Mouse (Mus musculus) limb, embryonic 11.5 days (tissue): ENCODE measurements at regions not wholly inside any gene's neighbourhood (a gene's known extent, or its start where the extent isn't known, plus 50 kb on each side); places are given as distances from the start of the nearest gene placed in this dataset.
"Not testable (repeated sequence)": the region's sequence is repeated elsewhere in the genome, so short reads cannot be mapped to it uniquely, and the experiment has no call there.

ENCODE experiments used
- ATAC-seq: fragments of 200-750 bp; cut with Nextera tagmentation; 2 replicates; pipeline ENCODE4 v1.8.0; 2017; ENCODE audit warnings: low read depth; ENCODE audit not compliant: insufficient number of reproducible peaks, low FRiP score, low TSS enrichment
- DNase-seq: peaks from one replicate; pipeline ENCODE4 v3.0.0-alpha.2; 2015; ENCODE audit warnings: low spot score
- H3K27ac ChIP-seq: fragments of 300-500 bp; sonication (generic); replicated peaks from 2 replicates; pipeline ENCODE4 v1.5.1; 2014; ENCODE audit warnings: low read depth, mild to moderate bottlenecking, low read length
- H3K27me3 ChIP-seq: fragments of 300-500 bp; sonication (generic); 2 replicates; pipeline ENCODE4 v1.6.1; 2014; ENCODE audit warnings: mild to moderate bottlenecking, low read length, mixed read lengths; ENCODE audit not compliant: control insufficient read depth, insufficient read depth
- H3K36me3 ChIP-seq: fragments of 300-500 bp; sonication (generic); 2 replicates; pipeline ENCODE4 v1.6.1; 2014; ENCODE audit warnings: mild to moderate bottlenecking, low read length, moderate library complexity, mixed read lengths; ENCODE audit not compliant: control insufficient read depth, insufficient read depth
- H3K4me1 ChIP-seq: fragments of 300-500 bp; sonication (generic); 2 replicates; pipeline ENCODE4 v1.6.1; 2014; ENCODE audit warnings: low read length, mixed read lengths; ENCODE audit not compliant: control insufficient read depth, insufficient read depth
- H3K4me2 ChIP-seq: fragments of 300-500 bp; sonication (generic); 2 replicates; pipeline ENCODE4 v1.6.1; 2014; ENCODE audit warnings: low read depth, mild to moderate bottlenecking, moderate library complexity; ENCODE audit not compliant: severe bottlenecking
- H3K4me3 ChIP-seq: fragments of 300-500 bp; sonication (generic); 2 replicates; pipeline ENCODE4 v1.5.1; 2014; ENCODE audit warnings: low read depth, low read length
- H3K9ac ChIP-seq: fragments of 300-500 bp; sonication (generic); 2 replicates; pipeline ENCODE4 v1.6.1; 2014; ENCODE audit warnings: mild to moderate bottlenecking, low read length
- H3K9me3 ChIP-seq: fragments of 300-500 bp; sonication (generic); 2 replicates; pipeline ENCODE4 v1.6.1; 2016; ENCODE audit warnings: low read length; ENCODE audit not compliant: control insufficient read depth
- WGBS: fragments of 180-500 bp; shearing (Covaris S2); extraction: QIAGEN DNeasy Blood & Tissue Kit; methylation state at CpG from one replicate; pipeline ENCODE4 v1.1.7; 2014; 5-methylcytosine and 5-hydroxymethylcytosine counted together

DNA sequence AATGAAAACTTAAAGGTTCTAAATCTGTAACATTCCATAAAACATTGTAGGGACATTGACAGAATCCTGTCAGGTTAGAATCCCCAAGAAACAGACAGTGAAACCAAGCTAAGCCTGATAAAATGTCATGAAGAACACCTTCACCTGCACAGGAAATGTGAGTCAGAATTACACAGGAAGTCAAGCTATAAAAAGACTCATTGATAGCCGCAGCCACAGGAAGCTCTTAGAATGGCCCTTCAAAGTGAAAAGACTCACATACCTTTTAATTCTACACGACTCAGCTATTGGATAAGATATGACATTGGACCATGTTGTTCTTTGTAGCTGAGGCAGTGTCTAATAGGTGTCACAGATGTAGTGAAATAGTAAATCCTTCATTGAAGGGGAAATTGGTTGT lies 55.3 kb downstream of the Spin2c start:
- Histone ChIP-seq H3K4me3 (no peak overlapping the region), H3K36me3 (no peaks in the 10 kb centered on the region), H3K27me3 (no peaks in the 10 kb centered on the region), H3K4me2 (no peak overlapping the region), H3K27ac (no peak overlapping the region), H3K9ac (no peak overlapping the region), H3K4me1 (no peaks in the 10 kb centered on the region), H3K9me3 (no peaks in the 10 kb centered on the region)
- WGBS: 65% methylated on average over 2 of the region's 2 CpGs
- no peak for DNase-seq
- no peak for ATAC-seq

DNA sequence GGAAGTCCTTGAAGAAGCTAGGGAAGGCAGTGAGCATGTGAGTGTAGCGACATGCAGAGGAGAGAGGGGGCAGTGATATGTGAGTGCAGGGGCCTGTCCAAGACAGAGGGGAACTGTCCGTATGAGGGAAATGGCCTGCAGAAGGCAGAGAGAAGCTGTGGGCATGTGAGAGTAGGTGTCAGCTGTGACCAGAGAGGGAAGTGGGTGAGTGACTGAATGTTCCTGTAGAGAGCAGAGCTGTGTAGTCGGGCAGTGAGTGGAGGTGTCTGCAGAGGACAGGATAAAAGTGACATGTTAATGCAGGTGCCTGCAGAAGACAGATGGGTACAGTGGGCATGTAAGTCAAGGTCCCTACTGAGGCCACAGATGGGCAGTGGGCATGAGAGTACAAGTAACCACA lies 84.4 kb downstream of the Samt1 start:
- no peak for DNase-seq
- Histone ChIP-seq H3K4me1 (no peaks in the 10 kb centered on the region), H3K4me3 (no peak overlapping the region), H3K9ac (no peak overlapping the region), H3K27ac (no peak overlapping the region), H3K9me3 (no peaks in the 10 kb centered on the region), H3K36me3 (no peaks in the 10 kb centered on the region), H3K27me3 (no peaks in the 10 kb centered on the region), H3K4me2 (no peak overlapping the region)
- WGBS: 70% methylated on average over 3 of the region's 3 CpGs
- ATAC-seq: no peak

DNA sequence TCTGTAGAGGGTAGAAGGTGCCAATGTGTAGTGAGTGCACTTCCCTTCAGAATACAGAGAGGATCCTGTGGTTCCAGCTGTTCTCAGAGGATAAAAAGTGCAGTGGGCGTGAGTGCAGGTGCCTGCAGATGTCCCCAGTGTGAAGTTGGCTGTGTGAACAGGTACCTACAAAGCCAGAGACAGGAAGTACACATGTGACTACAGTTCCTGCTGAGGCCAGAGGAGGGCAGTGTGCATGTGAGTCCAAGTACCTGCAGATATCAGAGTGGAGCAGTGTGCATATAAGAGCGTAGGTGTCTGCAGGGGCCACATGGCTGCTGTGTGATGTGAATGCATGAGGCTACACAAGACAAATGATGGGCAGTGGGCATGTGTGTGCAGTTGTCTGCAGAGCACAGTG lies 79.9 kb downstream of the Samt1 start:
- H3K27ac ChIP-seq: no peak overlapping the region
- no peaks in the 10 kb centered on the region for H3K36me3 ChIP-seq
- no peak overlapping the region for H3K9ac ChIP-seq
- WGBS: 80% methylated on average over 2 of the region's 2 CpGs
- H3K27me3 ChIP-seq: no peaks in the 10 kb centered on the region
- ATAC-seq (no peak), DNase-seq (no peak)
- H3K4me1 ChIP-seq: no peaks in the 10 kb centered on the region
- H3K4me2 ChIP-seq: no peak overlapping the region
- no peak overlapping the region for H3K4me3 ChIP-seq
- H3K9me3 ChIP-seq: no peaks in the 10 kb centered on the region

DNA sequence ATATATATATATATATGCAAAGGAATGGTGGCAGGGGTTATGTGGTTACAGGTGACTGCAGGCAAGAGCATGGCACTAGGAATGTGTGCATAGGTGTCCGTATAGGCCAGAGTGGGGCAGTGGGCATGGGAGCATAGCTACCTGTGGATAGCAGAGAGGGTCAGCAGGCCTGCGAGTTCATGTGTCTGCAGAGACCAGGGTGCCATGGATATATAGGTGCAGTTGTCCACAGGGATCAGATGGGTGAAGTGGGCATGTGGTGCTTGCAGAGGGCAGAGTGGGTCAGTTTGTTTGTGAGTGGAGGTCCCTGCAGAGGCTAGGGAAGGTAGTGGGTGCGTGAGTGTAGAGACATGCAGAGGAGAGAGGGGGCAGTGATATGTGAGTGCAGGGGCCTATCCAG lies 76.3 kb downstream of the Samt1 start:
- Histone ChIP-seq H3K9ac (no peak overlapping the region), H3K27ac (no peak overlapping the region), H3K27me3 (no peaks in the 10 kb centered on the region), H3K9me3 (no peaks in the 10 kb centered on the region), H3K4me3 (no peak overlapping the region), H3K36me3 (no peaks in the 10 kb centered on the region), H3K4me2 (no peak overlapping the region), H3K4me1 (no peaks in the 10 kb centered on the region)
- WGBS: 77% methylated on average over 3 of the region's 3 CpGs
- ATAC-seq: no peak
- DNase-seq: no peak

DNA sequence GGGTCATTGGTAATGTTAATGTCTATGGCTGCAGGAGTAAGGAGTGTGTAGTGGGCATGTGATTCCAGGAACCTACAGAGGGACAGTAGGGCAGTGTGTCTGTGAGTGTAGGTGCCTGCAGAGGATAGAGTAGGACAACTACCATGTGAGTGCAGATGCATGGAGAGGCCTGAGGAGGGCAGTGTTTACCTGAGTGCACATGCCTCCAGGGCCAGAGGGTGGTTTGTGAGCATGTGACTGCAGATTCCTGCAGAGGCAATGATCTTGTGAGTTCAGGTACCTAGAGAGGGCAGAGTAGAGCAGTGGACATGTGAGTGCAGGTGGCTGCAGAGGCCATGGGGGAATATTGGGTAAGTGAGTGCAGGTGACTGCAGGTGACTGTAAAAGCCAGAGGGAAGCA lies 75.1 kb downstream of the Samt1 start:
- no peak overlapping the region for H3K4me3 ChIP-seq
- no peak overlapping the region for H3K9ac ChIP-seq
- H3K27me3 ChIP-seq: no peaks in the 10 kb centered on the region
- no peaks in the 10 kb centered on the region for H3K4me1 ChIP-seq
- no peaks in the 10 kb centered on the region for H3K9me3 ChIP-seq
- H3K36me3 ChIP-seq: no peaks in the 10 kb centered on the region
- H3K4me2 ChIP-seq: no peak overlapping the region
- H3K27ac ChIP-seq: no peak overlapping the region
- peak; percentile 9 for DNase-seq
- no peak for ATAC-seq

DNA sequence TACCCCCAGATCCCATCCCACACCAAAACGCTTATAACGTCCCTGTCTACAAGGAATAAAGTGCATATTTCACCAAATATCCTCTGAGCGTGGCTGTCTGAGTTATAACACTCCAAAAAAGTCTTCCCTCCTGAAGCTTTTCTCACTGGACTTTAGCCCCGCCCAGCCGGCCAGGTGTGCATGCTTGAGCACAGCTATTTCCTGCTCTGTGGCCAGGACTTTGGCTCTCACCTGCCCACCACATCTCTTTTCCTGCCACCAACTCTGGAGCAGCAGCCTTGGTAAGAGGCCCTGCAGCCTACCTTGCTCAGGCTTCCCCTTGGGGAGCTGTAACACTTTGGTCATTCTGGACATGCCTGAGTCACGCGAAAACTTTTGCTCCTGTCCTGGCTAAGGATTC lies 72.4 kb downstream of the Samt1 start:
- DNase-seq: no peak
- Histone ChIP-seq H3K27ac (no peak overlapping the region), H3K4me3 (no peak overlapping the region), H3K9ac (no peak overlapping the region), H3K36me3 (no peaks in the 10 kb centered on the region), H3K4me2 (no peak overlapping the region), H3K27me3 (no peaks in the 10 kb centered on the region), H3K9me3 (no peaks in the 10 kb centered on the region), H3K4me1 (no peaks in the 10 kb centered on the region)
- WGBS: 92% methylated on average over 7 of the region's 7 CpGs
- ATAC-seq: no peak

DNA sequence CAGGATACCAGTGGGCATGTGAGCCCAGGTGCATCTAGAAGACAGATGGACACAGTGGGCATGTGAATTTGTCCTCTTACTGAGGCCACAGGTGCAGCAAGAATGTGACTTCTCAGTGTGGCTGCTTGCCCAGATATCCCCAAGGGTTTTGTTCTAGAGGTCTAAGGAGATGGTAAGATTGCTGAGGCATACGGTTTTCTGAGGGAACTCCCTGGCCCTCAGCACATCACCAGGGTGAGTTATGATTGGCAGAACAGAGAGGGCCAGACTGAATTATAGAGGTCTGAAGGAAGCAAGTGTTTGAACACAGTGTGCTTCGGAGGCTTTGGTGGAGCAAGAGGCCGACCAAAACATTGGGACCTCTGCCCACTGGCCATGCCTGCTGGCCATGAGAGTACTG lies 71.3 kb downstream of the Samt1 start:
- DNase-seq, ATAC-seq, H3K4me2 ChIP-seq, H3K9ac ChIP-seq, H3K27ac ChIP-seq, H3K4me3 ChIP-seq, H3K27me3 ChIP-seq, H3K36me3 ChIP-seq, H3K9me3 ChIP-seq, H3K4me1 ChIP-seq: not testable (repeated sequence)
- 88% methylated on average over 3 of the region's 3 CpGs for WGBS
